Mouse (Mus musculus) layer of hippocampus, adult 2 months (tissue): ENCODE results near the gene Gda. TPM values are rescaled to one million over a fixed set of nuclear protein-coding genes. Genes with fewer than 3 reads are reported as not detected.
A peak's percentile ranks its signal among the peaks of the same experiment; 100 is the strongest.

Source experiments
- DNase-seq, 2 experiments: peaks; one replicate each; pipeline ENCODE4 v3.0.0; 2022; ENCODE audit warnings: low spot score in 2 of 2
- H3K27ac ChIP-seq: fragments of 200-600 bp; 2 replicates; pipeline ENCODE4 v1.8.1; 2022
- H3K4me3 ChIP-seq: fragments of 200-600 bp; 2 replicates; pipeline ENCODE4 v1.8.1; 2022; ENCODE audit warnings: mild to moderate bottlenecking
- CTCF ChIP-seq: fragments of 200-600 bp; conservative IDR thresholded peaks from 2 replicates; pipeline ENCODE4 v1.8.1; 2022; ENCODE audit warnings: antibody characterized with exemption, mild to moderate bottlenecking, moderate library complexity
- total RNA-seq, 2 experiments: library from RNA; stranded (reverse); gene quantifications; 2 replicates each; pipeline ENCODE4 v1.2.3; 2021

Gda gene
- total RNA-seq, 2 experiments from 2014 or later = 116 to 125 TPM

GRCm38 (mm10) chr19:21383491-21384226 lies 89.6 kb downstream of the Gda start:
- no peak for TF ChIP-seq CTCF
- no peak overlapping the region for H3K27ac ChIP-seq
- DNase-seq = no peak
- H3K4me3 ChIP-seq = no peak overlapping the region

- Histone ChIP-seq H3K4me3 (no peak overlapping the region), H3K27ac (no peak overlapping the region)
- TF ChIP-seq CTCF = no peak
- no peak for DNase-seq
Measured at GRCm38 (mm10) chr19:21381696-21382095, 91.5 kb downstream of the Gda start.

GRCm38 (mm10) chr19:21379195-21379594 lies 94.0 kb downstream of the Gda start:
- no peak for DNase-seq

GRCm38 (mm10) chr19:21376445-21377218 lies 96.6 kb downstream of the Gda start:
- Histone ChIP-seq H3K4me3 (no peak overlapping the region), H3K27ac (no peak overlapping the region)
- DNase-seq = no peak
- TF ChIP-seq CTCF = no peak

More at GRCm38 (mm10) chr19:21379195-21379594, 94.0 kb downstream of the Gda start:
- H3K4me3 ChIP-seq = no peak overlapping the region
- TF ChIP-seq CTCF = no peak
- no peak overlapping the region for H3K27ac ChIP-seq

GRCm38 (mm10) chr19:21373073-21373755 lies 100.0 kb downstream of the Gda start:
- peak; percentile 92 for TF ChIP-seq CTCF
- DNase-seq = peak; percentile 31 to 62
- no peak overlapping the region for H3K27ac ChIP-seq

GRCm38 (mm10) chr19:21372395-21373072 lies 100.7 kb downstream of the Gda start:
- Histone ChIP-seq H3K4me3 (no peak overlapping the region), H3K27ac (no peak overlapping the region)
- no peak for DNase-seq
- peak; percentile 72 for TF ChIP-seq CTCF

More at GRCm38 (mm10) chr19:21373073-21373755, 100.0 kb downstream of the Gda start:
- no peak overlapping the region for H3K4me3 ChIP-seq

- H3K27ac ChIP-seq = no peak overlapping the region
- no peak overlapping the region for H3K4me3 ChIP-seq
- no peak for DNase-seq
- peak; percentile 64 for TF ChIP-seq CTCF
Measured at GRCm38 (mm10) chr19:21371337-21371736, 101.9 kb downstream of the Gda start.

GRCm38 (mm10) chr19:21370782-21371181 lies 102.5 kb downstream of the Gda start:
- no peak for DNase-seq
- Histone ChIP-seq H3K4me3 (no peak overlapping the region), H3K27ac (no peak overlapping the region)
- no peak for TF ChIP-seq CTCF

GRCm38 (mm10) chr19:21369175-21369574 lies 104.1 kb downstream of the Gda start:
- no peak for DNase-seq
- Histone ChIP-seq H3K27ac (no peak overlapping the region), H3K4me3 (no peak overlapping the region)
- TF ChIP-seq CTCF = no peak

GRCm38 (mm10) chr19:21368595-21368994 lies 104.7 kb downstream of the Gda start:
- no peak for DNase-seq
- Histone ChIP-seq H3K4me3 (no peak overlapping the region), H3K27ac (no peak overlapping the region)
- TF ChIP-seq CTCF = no peak

- no peak for TF ChIP-seq CTCF
- DNase-seq = no peak
- Histone ChIP-seq H3K4me3 (no peak overlapping the region), H3K27ac (no peak overlapping the region)
Measured at GRCm38 (mm10) chr19:21357792-21358191, 115.5 kb downstream of the Gda start.

GRCm38 (mm10) chr19:21349634-21350033 lies 123.6 kb downstream of the Gda start:
- Histone ChIP-seq H3K27ac (no peak overlapping the region), H3K4me3 (no peak overlapping the region)
- DNase-seq = no peak
- TF ChIP-seq CTCF = no peak

- Histone ChIP-seq H3K27ac (no peak overlapping the region), H3K4me3 (no peak overlapping the region)
- no peak for DNase-seq
- no peak for TF ChIP-seq CTCF
Measured at GRCm38 (mm10) chr19:21346646-21347045, 126.6 kb downstream of the Gda start.

Other genes starting within 250 kb of the Gda start
- 100 to 1,000 TPM; 137 to 140 TPM for gene Zfand5, start 201.2 kb downstream of the Gda start, total RNA-seq
- gene 1110059E24Rik, start 179.5 kb upstream of the Gda start, total RNA-seq = 10 to 100 TPM; 25.0 to 28.2 TPM
- 10 to 100 TPM; 41.4 to 45.8 TPM for gene Abhd17b, start 179.7 kb upstream of the Gda start, total RNA-seq